Mouse (Mus musculus) small intestine, adult 2 months (tissue): ENCODE results near the gene Zfhx3.

Experiments used
- CTCF ChIP-seq: fragments of 200-500 bp; IDR thresholded peaks from 2 replicates; pipeline ENCODE4 v1.5.1; 2012; ENCODE audit warnings: low read depth, mild to moderate bottlenecking, control low read depth, inconsistent platforms, low read length, moderate library complexity, mixed read lengths; ENCODE audit not compliant: insufficient replicate concordance, insufficient read length; ENCODE audit errors: extremely low read depth
- POLR2A ChIP-seq: fragments of 200-500 bp; IDR thresholded peaks from 2 replicates; pipeline ENCODE4 v1.6.1; 2012; ENCODE audit warnings: low read depth, mild to moderate bottlenecking, control low read depth, inconsistent platforms, low read length, moderate library complexity

- no peak for TF ChIP-seq POLR2A
- no peak for TF ChIP-seq CTCF
These were observed 294.3 kb downstream of the Zfhx3 start for GRCm38 (mm10) chr8:108236715-108237114.
